Mouse (Mus musculus): Measurements from ENCODE around the gene Syngr2. TPM values are rescaled to one million over a fixed set of nuclear protein-coding genes. Genes with fewer than 3 reads are reported as not detected.

Syngr2 gene
- polyA plus RNA-seq, 1 experiment from 2014 or later: 107 TPM

DNA sequence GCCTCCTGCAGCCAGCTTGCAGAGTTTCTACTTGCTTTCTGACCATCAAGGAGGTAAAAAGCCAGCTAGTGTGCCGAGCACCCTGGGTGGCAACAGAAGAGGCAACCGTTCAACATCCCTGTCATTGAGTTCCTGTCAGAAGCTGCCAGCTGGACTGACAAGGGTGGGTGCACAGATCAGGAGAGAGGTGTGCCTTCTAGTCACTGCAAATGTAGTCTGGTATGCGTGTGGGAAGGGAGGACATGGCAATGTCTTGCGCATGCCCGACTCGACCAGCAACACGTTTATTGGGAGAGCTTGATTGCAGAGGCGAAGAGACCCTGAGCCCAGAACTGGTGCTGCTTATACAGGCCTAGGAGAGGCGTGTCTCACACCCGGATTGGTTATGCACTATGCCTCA, 48.0 kb downstream of the Syngr2 start:
- no peak overlapping the region for H3K4me3 ChIP-seq (replicated peaks; ENCODE audit: low read depth, low read length)
- H3K27me3 ChIP-seq (ENCODE audit: insufficient read depth, low read length): no peaks in the 10 kb centered on the region
- ATAC-seq (replicated peaks; ENCODE audit: low FRiP score, low read depth) (no peak), DNase-seq (ENCODE audit: low spot score) (no peak)
- H3K9ac ChIP-seq (ENCODE audit: low read depth, low read length): no peak overlapping the region
- 91% methylated on average over 10 of the region's 10 CpGs for WGBS
- H3K9me3 ChIP-seq (replicated peaks; ENCODE audit: low read length): no peaks in the 10 kb centered on the region
- no peaks in the 10 kb centered on the region for H3K4me1 ChIP-seq (replicated peaks; ENCODE audit: insufficient read depth, low read length)
- H3K4me2 ChIP-seq (ENCODE audit: low read length): no peak overlapping the region
- TF ChIP-seq CTCF (IDR thresholded peaks at IDR 0.05; ENCODE audit: low read depth): no peak
- peaks cover 13% of the 10 kb centered on the region; the same call in 1 of the 2 replicates for H3K36me3 ChIP-seq (ENCODE audit: insufficient read depth, low read length)
- no peak overlapping the region for H3K27ac ChIP-seq

DNA sequence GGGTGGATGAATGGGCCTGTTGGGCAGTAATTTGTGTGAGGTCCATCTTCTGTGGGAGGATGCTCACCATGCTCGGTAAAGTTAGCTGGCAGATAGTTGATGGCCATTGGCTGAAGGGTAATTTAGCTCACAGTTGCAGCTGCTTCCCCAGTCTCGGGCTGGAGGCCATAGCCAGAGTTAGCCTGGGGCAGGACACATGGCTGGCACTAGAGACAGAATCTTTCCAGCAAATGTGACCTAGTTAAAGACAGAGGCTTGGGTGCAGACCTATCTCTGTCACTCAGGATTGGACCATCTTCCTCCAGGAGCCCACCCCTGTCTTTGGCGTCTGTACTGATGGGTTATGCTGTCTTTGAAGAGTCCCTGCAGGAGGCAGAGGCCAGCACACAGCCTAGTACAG, 48.9 kb downstream of the Syngr2 start:
- H3K27ac ChIP-seq: no peak overlapping the region
- TF ChIP-seq CTCF (IDR thresholded peaks at IDR 0.05; ENCODE audit: low read depth): no peak
- no peak overlapping the region for H3K4me2 ChIP-seq (ENCODE audit: low read length)
- H3K9me3 ChIP-seq (replicated peaks; ENCODE audit: low read length): no peaks in the 10 kb centered on the region
- no peak overlapping the region for H3K4me3 ChIP-seq (replicated peaks; ENCODE audit: low read depth, low read length)
- DNase-seq (ENCODE audit: low spot score) (no peak), ATAC-seq (replicated peaks; ENCODE audit: low FRiP score, low read depth) (no peak)
- WGBS: 40% methylated on average over 3 of the region's 3 CpGs
- peaks cover 10% of the 10 kb centered on the region; the same call in 1 of the 2 replicates for H3K36me3 ChIP-seq (ENCODE audit: insufficient read depth, low read length)
- no peaks in the 10 kb centered on the region for H3K27me3 ChIP-seq (ENCODE audit: insufficient read depth, low read length)
- no peak overlapping the region for H3K9ac ChIP-seq (ENCODE audit: low read depth, low read length)
- H3K4me1 ChIP-seq (replicated peaks; ENCODE audit: insufficient read depth, low read length): no peaks in the 10 kb centered on the region

- Histone ChIP-seq H3K27ac (no peak within 1 kb of the TSS), H3K4me1 (replicated peaks; ENCODE audit: insufficient read depth, low read length) (peaks cover 3% of the 10 kb centered on the region; the same call in 1 of the 2 replicates), H3K9ac (ENCODE audit: low read depth, low read length) (no peak within 1 kb of the TSS), H3K4me2 (ENCODE audit: low read length) (0 out of 2 replicates have a peak within 1 kb of the TSS, but pooled peaks have one; percentile 2), H3K27me3 (ENCODE audit: insufficient read depth, low read length) (no peaks in the 10 kb centered on the region), H3K9me3 (replicated peaks; ENCODE audit: low read length) (no peaks in the 10 kb centered on the region), H3K36me3 (ENCODE audit: insufficient read depth, low read length) (peaks cover 10% of the 10 kb centered on the region; the same call in 1 of the 2 replicates), H3K4me3 (replicated peaks; ENCODE audit: low read depth, low read length) (no peak within 1 kb of the TSS)
- 6% methylated on average over 23 of the region's 23 CpGs for WGBS
- DNase-seq (ENCODE audit: low spot score) (no peak), ATAC-seq (replicated peaks; ENCODE audit: low FRiP score, low read depth) (no peak)
- no peak for TF ChIP-seq CTCF (IDR thresholded peaks at IDR 0.05; ENCODE audit: low read depth)
Observed at GRCm38 (mm10) chr11:117860601-117861000, 51.1 kb downstream of the Syngr2 start, which contains the start of gene Tmem235. TSS of gene Tmem235 (plus strand) at chr11:117860752.

GRCm38 (mm10) chr11:117863174-117863856, 53.8 kb downstream of the Syngr2 start:
- peak; percentile 33; the same call in 1 of the 2 replicates for ATAC-seq (replicated peaks; ENCODE audit: low FRiP score, low read depth)
- Histone ChIP-seq H3K4me3 (replicated peaks; ENCODE audit: low read depth, low read length) (no peak overlapping the region), H3K9ac (ENCODE audit: low read depth, low read length) (no peak overlapping the region), H3K27me3 (ENCODE audit: insufficient read depth, low read length) (no peaks in the 10 kb centered on the region), H3K4me1 (replicated peaks; ENCODE audit: insufficient read depth, low read length) (peaks cover 12% of the 10 kb centered on the region), H3K27ac (peak overlapping the region; percentile 63; the same call in 1 of the 2 replicates), H3K36me3 (ENCODE audit: insufficient read depth, low read length) (no peaks in the 10 kb centered on the region), H3K9me3 (replicated peaks; ENCODE audit: low read length) (no peaks in the 10 kb centered on the region), H3K4me2 (ENCODE audit: low read length) (no peak overlapping the region)
- no peak for TF ChIP-seq CTCF (IDR thresholded peaks at IDR 0.05; ENCODE audit: low read depth)
- DNase-seq (ENCODE audit: low spot score): no peak
- 38% methylated on average over 11 of the region's 11 CpGs for WGBS

Other genes with a start within 250 kb of the Syngr2 start
- gene Tnrc6c, start 155.4 kb upstream of the Syngr2 start, polyA plus RNA-seq (2015; fragmentation: Nextera tagmentation; extraction: Ambion mirVana): 8.7 and 8.8 TPM in 2 replicates
- gene Tmc8, start 27.6 kb upstream of the Syngr2 start, polyA plus RNA-seq (2015; fragmentation: Nextera tagmentation; extraction: Ambion mirVana): 2.3 and 3.6 TPM in 2 replicates
- gene Tmc6, start 27.5 kb upstream of the Syngr2 start, polyA plus RNA-seq (2015; fragmentation: Nextera tagmentation; extraction: Ambion mirVana): 38.8 and 39.2 TPM in 2 replicates
- gene 6030468B19Rik, start 12.0 kb upstream of the Syngr2 start, polyA plus RNA-seq (2015; fragmentation: Nextera tagmentation; extraction: Ambion mirVana): not detected in 2 replicates
- 0.19 and 0.21 TPM in 2 replicates for gene Gm20708, start within 50 bp of the Syngr2 start, polyA plus RNA-seq (2015; fragmentation: Nextera tagmentation; extraction: Ambion mirVana)
- 4.5 and 5.4 TPM in 2 replicates for gene Afmid, start 16.3 kb downstream of the Syngr2 start, polyA plus RNA-seq (2015; fragmentation: Nextera tagmentation; extraction: Ambion mirVana)
- 51.6 and 64.0 TPM in 2 replicates for gene Tk1, start 16.4 kb downstream of the Syngr2 start, polyA plus RNA-seq (2015; fragmentation: Nextera tagmentation; extraction: Ambion mirVana)
- 145 and 155 TPM in 2 replicates for gene Birc5, start 39.6 kb downstream of the Syngr2 start, polyA plus RNA-seq (2015; fragmentation: Nextera tagmentation; extraction: Ambion mirVana)
- gene Tmem235, start 51.1 kb downstream of the Syngr2 start, polyA plus RNA-seq (2015; fragmentation: Nextera tagmentation; extraction: Ambion mirVana): not detected in 2 replicates
- gene Tha1, start 63.8 kb downstream of the Syngr2 start, polyA plus RNA-seq (2015; fragmentation: Nextera tagmentation; extraction: Ambion mirVana): 6.4 and 7.1 TPM in 2 replicates
- gene Socs3, start 160.4 kb downstream of the Syngr2 start, polyA plus RNA-seq (2015; fragmentation: Nextera tagmentation; extraction: Ambion mirVana): 11.7 and 14.4 TPM in 2 replicates
- gene Pgs1, start 176.6 kb downstream of the Syngr2 start, polyA plus RNA-seq (2015; fragmentation: Nextera tagmentation; extraction: Ambion mirVana): 29.6 and 32.0 TPM in 2 replicates